ENCODE assay signal across 35 mouse cellular contexts in genomic region chr6:125291329-125291728, GRCm38 (mm10). TPM values are rescaled to one million over a fixed set of nuclear protein-coding genes. Genes with fewer than 3 reads are reported as not detected.
DNase-seq lines count a peak whose midpoint lies in the region; ATAC-seq lines count a peak whose summit lies in the region.
"Had no signal": no experiment of that assay in that cellular context is flagged by ENCODE, and none has a peak within 500 bp of the region (broad histone marks: within the 10 kb centered on the region; RNA-seq: fewer than 3 reads in every experiment).

No protein-coding gene starts in this region.

- H3K9me3 ChIP-seq in liver, embryonic 12.5 days (replicated peaks), result no peaks in the 10 kb centered on the region; the same call in 1 of the 2 replicates
- H3K9me3 ChIP-seq: embryonic facial prominence, embryonic 13.5 days; midbrain, embryonic 12.5 days; neural tube, embryonic 13.5 days had no signal

- H3K4me3 ChIP-seq in liver, embryonic 12.5 days, result no peak overlapping the region
- H3K4me3 ChIP-seq: embryonic facial prominence, embryonic 13.5 days; erythroblast, embryonic 14.5 days; limb, embryonic 13.5 days; megakaryocyte, embryonic 14.5 days; midbrain, embryonic 12.5 days; neural tube, embryonic 13.5 days had no signal

- no peak overlapping the region for H3K4me2 ChIP-seq in liver, embryonic 12.5 days
- H3K4me2 ChIP-seq: embryonic facial prominence, embryonic 13.5 days; limb, embryonic 13.5 days; liver, embryonic 11.5 days; midbrain, embryonic 12.5 days; neural tube, embryonic 13.5 days had no signal

- H3K4me1 ChIP-seq in liver, embryonic 12.5 days, result no peaks in the 10 kb centered on the region
- H3K4me1 ChIP-seq: megakaryocyte, embryonic 14.5 days; midbrain, embryonic 12.5 days; neural tube, embryonic 13.5 days had no signal

- DNase-seq in left cerebral cortex, adult 18-20 months (ENCODE audit: low spot score in 2 of 2), result peak; percentile 21 to 50
- no peak for DNase-seq in left cerebral cortex, postnatal 14 days (ENCODE audit: low spot score in 2 of 2)
- DNase-seq in right cerebral cortex, postnatal 25 days, result peak; percentile 34
- no peak for DNase-seq in right cerebral cortex, postnatal 10 days (ENCODE audit: low spot score in 2 of 2)
- DNase-seq in brain, adult 2 months (ENCODE audit: low read depth, low spot score), result peak; percentile 81
- peak; percentile 50 for DNase-seq in telencephalon, adult 2 months (ENCODE audit: low read depth, low spot score)
- DNase-seq in heart, postnatal 14 days, result no peak
- DNase-seq: adrenal gland, postnatal 14 days; cerebellum, adult 18-20 months; cerebellum, postnatal 10 days; gastrocnemius, postnatal 14 days; kidney, adult 8-10 months; kidney, postnatal 10 days; liver, postnatal 0 days; lung, postnatal 4 days had no signal

- 62% methylated on average over 4 of the region's 4 CpGs for WGBS in liver, embryonic 12.5 days (ENCODE audit: insufficient replicate concordance)

- H3K27ac ChIP-seq in liver, embryonic 12.5 days, result no peak overlapping the region
- H3K27ac ChIP-seq: embryonic facial prominence, embryonic 13.5 days; limb, embryonic 13.5 days; midbrain, embryonic 12.5 days; neural tube, embryonic 13.5 days had no signal

- no peaks in the 10 kb centered on the region for H3K36me3 ChIP-seq in liver, embryonic 12.5 days
- H3K36me3 ChIP-seq: embryonic facial prominence, embryonic 13.5 days; limb, embryonic 13.5 days; midbrain, embryonic 12.5 days; neural tube, embryonic 13.5 days had no signal

- peaks cover 3% of the 10 kb centered on the region; the same call in 1 of the 2 replicates for H3K27me3 ChIP-seq in liver, embryonic 12.5 days (replicated peaks)
- H3K27me3 ChIP-seq: embryonic facial prominence, embryonic 13.5 days; limb, embryonic 13.5 days; midbrain, embryonic 12.5 days; neural tube, embryonic 13.5 days had no signal

- no peak overlapping the region for H3K9ac ChIP-seq in liver, embryonic 12.5 days
- H3K9ac ChIP-seq: embryonic facial prominence, embryonic 13.5 days; limb, embryonic 13.5 days; liver, postnatal 0 days; midbrain, embryonic 12.5 days; neural tube, embryonic 13.5 days had no signal

- intact Hi-C loops in left cerebral cortex, postnatal 14 days (cut with DNase I), result no loop called here
- intact Hi-C loops in heart, postnatal 14 days (cut with DNase I), result no loop called here

- ATAC-seq in liver, embryonic 12.5 days, result no peak
- ATAC-seq: forebrain, embryonic 16.5 days; hindbrain, embryonic 16.5 days; intestine, embryonic 16.5 days; liver, postnatal 0 days; lung, postnatal 0 days had no signal

RNA-seq across cellular contexts. Expression of gene Tuba3a, which starts 5.5 kb away (rescaled TPM):
- total RNA-seq in left cerebral cortex, adult 18-20 months (2021), result not detected
- not detected for total RNA-seq in left cerebral cortex, postnatal 14 days (2021)
- polyA plus RNA-seq in liver, embryonic 12.5 days (2016; fragmentation: Nextera tagmentation; extraction: Ambion mirVana), result not detected in 2 replicates
- total RNA-seq in heart, postnatal 14 days (2021), result not detected
- total RNA-seq: adrenal gland, postnatal 14 days; CH12.LX; common myeloid progenitor, adult 5-6 weeks; gastrocnemius, postnatal 14 days; granulocyte monocyte progenitor cell, adult 5-6 weeks; heart, postnatal 25 days had no signal
- polyA plus RNA-seq: erythroblast, embryonic 14.5 days; forebrain, embryonic 11.5 days; forebrain, embryonic 16.5 days; heart, embryonic 14.5 days; hindbrain, embryonic 11.5 days; liver, embryonic 11.5 days; liver, postnatal 0 days; lung, postnatal 0 days; midbrain, embryonic 12.5 days; neural tube, embryonic 13.5 days; stomach, embryonic 14.5 days had no signal

RNA-seq across cellular contexts. Expression of gene Ltbr, which starts 22.4 kb away (rescaled TPM):
- total RNA-seq in left cerebral cortex, adult 18-20 months (2021), result 1 to 10 TPM; 8.1 to 9.5 TPM
- 1 to 10 TPM; 8.8 to 9.3 TPM for total RNA-seq in left cerebral cortex, postnatal 14 days (2021)
- 19.2 and 22.9 TPM in 2 replicates for polyA plus RNA-seq in liver, embryonic 12.5 days (2016; fragmentation: Nextera tagmentation; extraction: Ambion mirVana)
- 10 to 100 TPM; 34.6 to 36.0 TPM for total RNA-seq in heart, postnatal 14 days (2021)
- total RNA-seq: CH12.LX had no signal

RNA-seq across cellular contexts. Expression of gene Scnn1a, which starts 29.1 kb away (rescaled TPM):
- total RNA-seq in left cerebral cortex, adult 18-20 months (2021), result 1 to 10 TPM; 2.6 to 3.6 TPM
- total RNA-seq in left cerebral cortex, postnatal 14 days (2021), result 1 to 10 TPM; 2.9 TPM
- 0.23 and 0.50 TPM in 2 replicates for polyA plus RNA-seq in liver, embryonic 12.5 days (2016; fragmentation: Nextera tagmentation; extraction: Ambion mirVana)
- total RNA-seq in heart, postnatal 14 days (2021), result 1 to 10 TPM in 1 of 2 experiments, under 1 TPM in 1; 1.00 to 1.1 TPM
- total RNA-seq: CH12.LX had no signal

RNA-seq across cellular contexts. Expression of gene Cd27, which starts 54.5 kb away (rescaled TPM):
- total RNA-seq in left cerebral cortex, adult 18-20 months (2021), result not detected
- not detected for total RNA-seq in left cerebral cortex, postnatal 14 days (2021)
- polyA plus RNA-seq in liver, embryonic 12.5 days (2016; fragmentation: Nextera tagmentation; extraction: Ambion mirVana), result 2.6 and 3.2 TPM in 2 replicates
- 1 to 10 TPM in 1 of 2 experiments, under 1 TPM in 1; 0.91 to 7.5 TPM for total RNA-seq in heart, postnatal 14 days (2021)
- total RNA-seq: CH12.LX had no signal

RNA-seq across cellular contexts. Expression of gene Tnfrsf1a, which starts 57.8 kb away (rescaled TPM):
- 10 to 100 TPM; 10.9 to 13.4 TPM for total RNA-seq in left cerebral cortex, adult 18-20 months (2021)
- 10 to 100 TPM; 11.5 to 12.3 TPM for total RNA-seq in left cerebral cortex, postnatal 14 days (2021)
- polyA plus RNA-seq in liver, embryonic 12.5 days (2016; fragmentation: Nextera tagmentation; extraction: Ambion mirVana), result 23.0 and 23.4 TPM in 2 replicates
- 10 to 100 TPM; 63.4 to 70.7 TPM for total RNA-seq in heart, postnatal 14 days (2021)

Comparison
In these comparisons a context has a peak if more than half of its experiments do, and no peak if none do; other contexts are left out.
1. DNase-seq: peak in left cerebral cortex, adult 18-20 months (2 of 2), right cerebral cortex, postnatal 25 days (single experiment), brain, adult 2 months (single experiment) and telencephalon, adult 2 months (single experiment); none in left cerebral cortex, postnatal 14 days (0 of 2), right cerebral cortex, postnatal 10 days (0 of 2) and heart, postnatal 14 days (0 of 2).